Mouse (Mus musculus): ENCODE data around the gene 4921536K21Rik.

GRCm38 (mm10) chr11:3910513-3911310 is 15.8 kb upstream of the 4921536K21Rik start:
- TF ChIP-seq POLR2A (IDR thresholded peaks at IDR 0.05; ENCODE audit: low read depth, low read length) (no peak), CTCF (IDR thresholded peaks at IDR 0.05; ENCODE audit: borderline replicate concordance, insufficient read depth, low read length) (0 out of 2 replicates have a peak, but pooled peaks have one; percentile 6)

Measured in embryonic fibroblast, embryonic 13.5 days (primary cell).